Mouse (Mus musculus) limb, embryonic 12.5 days (tissue): Measurements from ENCODE around the gene Kcnq2. TPM values are rescaled to one million over a fixed set of nuclear protein-coding genes. Genes with fewer than 3 reads are reported as not detected.

ENCODE experiments used
- ATAC-seq: fragments of 200-750 bp; cut with Nextera tagmentation; 2 replicates; pipeline ENCODE4 v1.8.0; 2017; ENCODE audit warnings: low read depth, moderate TSS enrichment; ENCODE audit not compliant: insufficient number of reproducible peaks, insufficient read depth, low FRiP score, low TSS enrichment
- H3K27ac ChIP-seq: fragments of 300-500 bp; sonication (generic); 2 replicates; pipeline ENCODE4 v1.5.1; 2016; ENCODE audit warnings: mild to moderate bottlenecking, moderate library complexity
- H3K27me3 ChIP-seq: fragments of 300-500 bp; sonication (generic); 2 replicates; pipeline ENCODE4 v1.6.1; 2016; ENCODE audit warnings: mild to moderate bottlenecking, moderate library complexity
- H3K36me3 ChIP-seq: fragments of 300-500 bp; sonication (generic); 2 replicates; pipeline ENCODE4 v1.6.1; 2016; ENCODE audit warnings: mild to moderate bottlenecking, moderate library complexity
- H3K4me1 ChIP-seq: fragments of 300-500 bp; sonication (generic); replicated peaks from 2 replicates; pipeline ENCODE4 v1.6.1; 2016
- H3K4me2 ChIP-seq: fragments of 300-500 bp; sonication (generic); 2 replicates; pipeline ENCODE4 v1.6.1; 2016; ENCODE audit warnings: mild to moderate bottlenecking, moderate library complexity
- H3K4me3 ChIP-seq: fragments of 300-500 bp; sonication (generic); replicated peaks from 2 replicates; pipeline ENCODE4 v1.5.1; 2016; ENCODE audit warnings: mild to moderate bottlenecking
- H3K9ac ChIP-seq: fragments of 300-500 bp; sonication (generic); replicated peaks from 2 replicates; pipeline ENCODE4 v1.6.1; 2016; ENCODE audit warnings: mild to moderate bottlenecking, moderate library complexity
- H3K9me3 ChIP-seq: fragments of 300-500 bp; sonication (generic); 2 replicates; pipeline ENCODE4 v1.6.1; 2016; ENCODE audit warnings: mild to moderate bottlenecking, moderate library complexity
- WGBS: fragments of 180-500 bp; shearing (Covaris S2); methylation state at CpG from one replicate; pipeline ENCODE4 v1.1.7; 2016; 5-methylcytosine and 5-hydroxymethylcytosine counted together
- polyA plus RNA-seq: library from polyadenylated mRNA; unstranded; fragments of >200 nt; fragmentation: Nextera tagmentation; extraction: Ambion mirVana; gene quantifications from 2 replicates; pipeline ENCODE4 v1.2.1, GENCODE M21; 2016

The Kcnq2 gene
- polyA plus RNA-seq, 1 experiment from 2014 or later, result 0.26 TPM

- WGBS, result under 1% methylated on average over 60 of the region's 61 CpGs
- H3K4me2 ChIP-seq, result peak overlapping the region; percentile 92
- H3K27ac ChIP-seq, result no peak overlapping the region
- no peaks in the 10 kb centered on the region for H3K36me3 ChIP-seq
- peak overlapping the region; percentile 49 for H3K4me3 ChIP-seq
- ATAC-seq, result no peak
- peak overlapping the region; percentile 40; the same call in 1 of the 2 replicates for H3K9ac ChIP-seq
- H3K27me3 ChIP-seq, result peaks cover 95% of the 10 kb centered on the region
- H3K4me1 ChIP-seq, result peaks cover 13% of the 10 kb centered on the region; the same call in 1 of the 2 replicates
- no peaks in the 10 kb centered on the region for H3K9me3 ChIP-seq
Observed at GRCm38 (mm10) chr2:181147546-181148317, 12.6 kb upstream of the Kcnq2 start.

- ATAC-seq, result no peak
- Histone ChIP-seq H3K9me3 (no peaks in the 10 kb centered on the region), H3K4me2 (peak overlapping the region; percentile 92), H3K4me3 (peak overlapping the region; percentile 49), H3K27me3 (peaks cover 92% of the 10 kb centered on the region), H3K4me1 (peaks cover 13% of the 10 kb centered on the region; the same call in 1 of the 2 replicates), H3K36me3 (no peaks in the 10 kb centered on the region), H3K27ac (no peak overlapping the region), H3K9ac (no peak overlapping the region)
- 44% methylated on average over 4 of the region's 4 CpGs for WGBS
Observed at GRCm38 (mm10) chr2:181146976-181147545, 12.0 kb upstream of the Kcnq2 start.

- WGBS, result 64% methylated on average over 2 of the region's 2 CpGs
- Histone ChIP-seq H3K36me3 (no peaks in the 10 kb centered on the region), H3K4me1 (peaks cover 13% of the 10 kb centered on the region; the same call in 1 of the 2 replicates), H3K4me2 (no peak overlapping the region), H3K27me3 (peaks cover 82% of the 10 kb centered on the region), H3K9ac (no peak overlapping the region), H3K9me3 (no peaks in the 10 kb centered on the region), H3K4me3 (no peak overlapping the region), H3K27ac (no peak overlapping the region)
- ATAC-seq, result no peak
Observed at GRCm38 (mm10) chr2:181144675-181145074, 9.6 kb upstream of the Kcnq2 start.

GRCm38 (mm10) chr2:181143509-181144276 is 8.6 kb upstream of the Kcnq2 start:
- Histone ChIP-seq H3K27ac (no peak overlapping the region), H3K27me3 (peaks cover 81% of the 10 kb centered on the region), H3K4me3 (no peak overlapping the region), H3K4me2 (no peak overlapping the region), H3K9me3 (no peaks in the 10 kb centered on the region), H3K4me1 (peaks cover 13% of the 10 kb centered on the region; the same call in 1 of the 2 replicates), H3K9ac (no peak overlapping the region), H3K36me3 (no peaks in the 10 kb centered on the region)
- WGBS, result 64% methylated on average over 2 of the region's 2 CpGs
- ATAC-seq, result no peak

- peaks cover 77% of the 10 kb centered on the region for H3K27me3 ChIP-seq
- 71% methylated on average over 8 of the region's 8 CpGs for WGBS
- no peaks in the 10 kb centered on the region for H3K9me3 ChIP-seq
- H3K27ac ChIP-seq, result no peak overlapping the region
- H3K4me2 ChIP-seq, result no peak overlapping the region
- no peak overlapping the region for H3K9ac ChIP-seq
- peaks cover 5% of the 10 kb centered on the region; the same call in 1 of the 2 replicates for H3K4me1 ChIP-seq
- ATAC-seq, result no peak
- H3K36me3 ChIP-seq, result no peaks in the 10 kb centered on the region
- H3K4me3 ChIP-seq, result no peak overlapping the region
Observed at GRCm38 (mm10) chr2:181142703-181143135, 7.6 kb upstream of the Kcnq2 start.

- Histone ChIP-seq H3K27me3 (peaks cover 76% of the 10 kb centered on the region), H3K9ac (no peak overlapping the region), H3K4me2 (no peak overlapping the region), H3K27ac (no peak overlapping the region), H3K36me3 (no peaks in the 10 kb centered on the region), H3K4me3 (no peak overlapping the region), H3K9me3 (no peaks in the 10 kb centered on the region), H3K4me1 (peaks cover 1% of the 10 kb centered on the region; the same call in 1 of the 2 replicates)
- 89% methylated on average over 5 of the region's 5 CpGs for WGBS
- ATAC-seq, result no peak
Observed at GRCm38 (mm10) chr2:181139641-181140193, 4.6 kb upstream of the Kcnq2 start.

- no peak overlapping the region for H3K4me3 ChIP-seq
- H3K27ac ChIP-seq, result no peak overlapping the region
- ATAC-seq, result no peak
- peaks cover 10% of the 10 kb centered on the region for H3K4me1 ChIP-seq
- no peak overlapping the region for H3K9ac ChIP-seq
- no peaks in the 10 kb centered on the region for H3K9me3 ChIP-seq
- H3K4me2 ChIP-seq, result no peak overlapping the region
- WGBS, result 4% methylated on average over 6 of the region's 6 CpGs
- no peaks in the 10 kb centered on the region for H3K36me3 ChIP-seq
- H3K27me3 ChIP-seq, result peaks cover 82% of the 10 kb centered on the region
Observed at GRCm38 (mm10) chr2:181136934-181137333, 1.8 kb upstream of the Kcnq2 start.

- Histone ChIP-seq H3K27ac (no peak overlapping the region), H3K4me3 (peak overlapping the region; percentile 55), H3K4me1 (peaks cover 10% of the 10 kb centered on the region), H3K27me3 (peaks cover 90% of the 10 kb centered on the region), H3K4me2 (peak overlapping the region; percentile 86), H3K9me3 (no peaks in the 10 kb centered on the region), H3K36me3 (no peaks in the 10 kb centered on the region), H3K9ac (no peak overlapping the region)
- ATAC-seq, result no peak
- 18% methylated on average over 4 of the region's 4 CpGs for WGBS
Observed at GRCm38 (mm10) chr2:181135446-181135818, 332 bp upstream of the Kcnq2 start.

- Histone ChIP-seq H3K9me3 (no peaks in the 10 kb centered on the region), H3K27ac (no peak overlapping the region), H3K4me2 (peak overlapping the region; percentile 86), H3K27me3 (peaks cover 81% of the 10 kb centered on the region), H3K4me3 (peak overlapping the region; percentile 55), H3K4me1 (peaks cover 10% of the 10 kb centered on the region), H3K36me3 (no peaks in the 10 kb centered on the region), H3K9ac (no peak overlapping the region)
- 8% methylated on average over 22 of the region's 22 CpGs for WGBS
- ATAC-seq, result no peak; the same call in 1 of the 2 replicates
Observed at GRCm38 (mm10) chr2:181133837-181134590, 1.1 kb downstream of the Kcnq2 start.

GRCm38 (mm10) chr2:181130245-181130644 is 4.9 kb downstream of the Kcnq2 start:
- Histone ChIP-seq H3K27ac (no peak overlapping the region), H3K4me2 (no peak overlapping the region), H3K9ac (no peak overlapping the region), H3K4me1 (peaks cover 10% of the 10 kb centered on the region), H3K4me3 (no peak overlapping the region), H3K36me3 (no peaks in the 10 kb centered on the region), H3K27me3 (peaks cover 53% of the 10 kb centered on the region), H3K9me3 (no peaks in the 10 kb centered on the region)
- 72% methylated on average over 4 of the region's 4 CpGs for WGBS
- no peak for ATAC-seq
